Mouse (Mus musculus) frontal cortex, postnatal 14 days (tissue): Measurements from ENCODE around the gene Traf3ip3.

Experiments
- DNase-seq, 2 experiments: peaks; one replicate each; pipeline ENCODE4 v3.0.0; 2022; ENCODE audit warnings: low spot score in 2 of 2

The Traf3ip3 gene

GRCm38 (mm10) chr1:193201383-193201778, at the start of gene Traf3ip3:
Gene Traf3ip3, minus strand, starts transcription at chr1:193201703.
- no peak for DNase-seq

- no peak for DNase-seq
Measured at GRCm38 (mm10) chr1:193250026-193250425, 48.5 kb upstream of the Traf3ip3 start.

GRCm38 (mm10) chr1:193244235-193244634, 42.7 kb upstream of the Traf3ip3 start:
- DNase-seq, result no peak

- DNase-seq, result no peak
Measured at GRCm38 (mm10) chr1:193243571-193244193, 42.2 kb upstream of the Traf3ip3 start.

- DNase-seq, result no peak
Measured at GRCm38 (mm10) chr1:193242863-193243262, 41.4 kb upstream of the Traf3ip3 start.

GRCm38 (mm10) chr1:193242238-193242637, 40.7 kb upstream of the Traf3ip3 start:
- peak; percentile 66 to 81 for DNase-seq

DNA sequence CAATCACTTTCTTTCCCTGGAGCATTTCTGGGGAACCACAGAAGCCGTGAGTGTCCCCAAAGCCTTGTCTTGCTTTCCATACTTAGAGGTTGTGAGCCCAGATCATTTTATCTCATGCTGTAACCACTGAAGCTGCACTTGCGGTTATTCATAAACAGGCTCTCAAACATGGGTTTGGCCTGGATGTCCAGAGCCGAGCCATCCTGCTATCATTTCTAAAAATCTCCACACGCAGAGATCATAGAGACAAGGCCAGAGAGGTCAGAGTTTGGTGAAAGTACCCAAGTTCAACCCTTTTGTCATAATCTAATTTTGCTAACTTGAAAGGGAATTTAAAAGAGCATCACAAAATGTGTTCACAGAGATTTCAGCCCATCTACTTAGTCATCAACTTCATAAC, 39.9 kb upstream of the Traf3ip3 start:
- DNase-seq, result no peak

DNA sequence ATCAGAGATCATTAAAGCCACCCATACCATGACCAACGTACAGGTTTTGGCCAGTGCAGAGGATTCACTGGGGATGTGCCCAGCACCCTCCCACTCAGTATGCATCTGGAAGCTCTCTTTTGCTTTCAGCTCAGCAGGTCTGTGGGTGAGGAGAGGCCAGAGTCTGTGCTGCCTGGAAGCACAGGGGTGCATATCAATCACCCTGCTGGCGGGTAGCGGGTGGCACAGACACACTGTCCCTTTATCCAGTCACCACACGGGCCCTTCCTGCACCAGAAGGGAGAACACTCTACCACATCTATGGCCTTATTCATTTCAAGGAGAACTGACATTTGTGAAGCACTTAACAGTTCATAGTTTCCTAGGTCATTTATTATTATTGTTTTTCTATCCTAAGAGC, 36.9 kb upstream of the Traf3ip3 start:
- DNase-seq, result no peak

DNA sequence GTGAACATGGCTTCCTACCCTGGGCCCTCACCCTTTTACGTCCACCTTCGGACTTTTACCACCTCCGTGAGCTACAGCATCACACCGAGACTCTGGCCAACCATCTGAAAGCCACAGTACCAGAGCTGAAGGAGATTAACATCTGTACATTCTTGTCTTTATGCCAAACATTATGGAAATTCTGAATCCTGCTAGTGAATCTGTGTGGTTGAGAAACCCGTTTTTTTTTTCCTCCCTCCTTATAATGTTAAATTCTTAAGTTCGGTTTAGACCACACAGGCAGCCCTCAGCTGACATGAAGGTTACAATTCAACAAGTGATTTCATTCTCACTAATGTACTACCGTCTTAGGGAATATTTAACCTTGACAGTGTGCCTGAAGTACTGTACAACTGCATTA, 33.4 kb upstream of the Traf3ip3 start:
- DNase-seq, result no peak

- DNase-seq, result no peak
Measured at GRCm38 (mm10) chr1:193234130-193234645, 32.7 kb upstream of the Traf3ip3 start.

DNA sequence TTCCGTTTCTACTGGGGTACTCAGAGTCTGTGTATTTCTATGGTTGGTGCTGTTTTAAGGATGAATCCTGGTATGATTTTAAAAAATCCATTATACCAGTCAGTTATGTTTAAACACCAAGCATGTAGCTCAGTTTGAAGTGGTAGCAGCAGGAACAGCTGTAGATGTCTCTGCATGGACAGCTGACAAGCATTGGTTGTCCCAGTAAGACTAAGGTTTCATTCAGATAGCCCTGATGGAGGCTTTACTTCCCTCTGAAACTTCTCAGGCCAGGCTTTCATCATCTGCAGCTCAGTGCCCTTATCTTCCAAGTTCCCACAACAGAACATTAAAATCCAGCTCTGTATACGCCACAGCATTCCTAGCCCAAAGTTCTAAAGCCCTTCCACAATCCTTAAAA, 31.2 kb upstream of the Traf3ip3 start:
- no peak for DNase-seq

- no peak for DNase-seq
Measured at GRCm38 (mm10) chr1:193230935-193231334, 29.4 kb upstream of the Traf3ip3 start.

DNA sequence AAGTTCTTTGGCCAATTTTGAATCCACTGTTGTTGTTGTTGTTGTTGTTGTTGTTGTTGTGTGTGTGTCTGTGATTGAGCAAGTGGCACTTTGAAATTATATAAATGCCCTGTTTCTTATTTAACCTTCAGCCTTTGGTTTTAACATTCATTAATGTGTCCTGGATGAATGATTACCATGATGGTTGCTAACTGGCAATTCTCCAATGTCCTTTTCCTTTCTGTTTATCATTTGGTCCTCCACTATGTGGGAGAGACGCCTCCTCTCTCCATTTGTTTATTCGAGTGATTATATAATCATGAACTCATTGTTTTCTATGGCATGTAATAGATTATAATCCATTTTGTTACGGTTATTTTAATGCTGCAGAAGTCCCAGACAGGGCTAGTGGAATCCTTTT, 29.0 kb upstream of the Traf3ip3 start:
- DNase-seq, result no peak

DNA sequence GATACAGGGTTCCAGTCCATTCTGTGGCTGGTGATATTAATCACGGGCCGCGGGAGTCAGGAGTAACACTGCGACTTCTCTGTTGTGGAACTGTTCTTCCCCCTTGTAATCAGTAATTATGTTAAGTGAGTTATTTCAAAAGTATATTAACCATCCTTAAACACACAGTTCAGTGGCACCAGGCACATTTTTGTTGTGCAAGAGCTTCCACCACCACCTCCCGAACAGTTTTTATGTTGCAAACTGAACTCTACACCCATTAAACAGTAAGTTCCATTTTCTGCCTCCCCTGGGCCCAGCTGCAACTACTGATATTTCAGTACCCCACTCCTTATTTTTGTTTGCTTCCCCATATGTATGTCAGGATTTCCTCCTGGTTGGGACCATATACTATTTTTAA, 28.1 kb upstream of the Traf3ip3 start:
- no peak for DNase-seq

DNA sequence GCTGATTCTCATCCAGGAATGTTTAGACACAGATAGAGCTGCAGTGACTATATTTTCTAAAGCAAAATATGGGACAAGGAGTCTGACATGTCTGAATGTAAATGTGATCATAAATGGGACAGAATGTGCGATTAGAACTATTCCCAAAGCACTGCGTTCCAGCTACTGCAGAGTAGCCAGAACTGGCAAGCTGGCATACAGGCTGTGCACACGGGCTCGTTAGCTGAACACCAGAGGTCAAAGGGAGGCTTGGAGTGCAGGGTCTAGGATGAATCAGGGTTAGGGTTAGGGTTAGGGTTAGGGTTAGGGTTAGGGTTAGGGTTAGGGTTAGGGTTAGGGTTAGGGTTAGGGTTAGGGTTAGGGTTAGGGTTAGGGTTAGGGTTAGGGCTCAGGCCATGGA, 26.0 kb upstream of the Traf3ip3 start:
- DNase-seq, result no peak

DNA sequence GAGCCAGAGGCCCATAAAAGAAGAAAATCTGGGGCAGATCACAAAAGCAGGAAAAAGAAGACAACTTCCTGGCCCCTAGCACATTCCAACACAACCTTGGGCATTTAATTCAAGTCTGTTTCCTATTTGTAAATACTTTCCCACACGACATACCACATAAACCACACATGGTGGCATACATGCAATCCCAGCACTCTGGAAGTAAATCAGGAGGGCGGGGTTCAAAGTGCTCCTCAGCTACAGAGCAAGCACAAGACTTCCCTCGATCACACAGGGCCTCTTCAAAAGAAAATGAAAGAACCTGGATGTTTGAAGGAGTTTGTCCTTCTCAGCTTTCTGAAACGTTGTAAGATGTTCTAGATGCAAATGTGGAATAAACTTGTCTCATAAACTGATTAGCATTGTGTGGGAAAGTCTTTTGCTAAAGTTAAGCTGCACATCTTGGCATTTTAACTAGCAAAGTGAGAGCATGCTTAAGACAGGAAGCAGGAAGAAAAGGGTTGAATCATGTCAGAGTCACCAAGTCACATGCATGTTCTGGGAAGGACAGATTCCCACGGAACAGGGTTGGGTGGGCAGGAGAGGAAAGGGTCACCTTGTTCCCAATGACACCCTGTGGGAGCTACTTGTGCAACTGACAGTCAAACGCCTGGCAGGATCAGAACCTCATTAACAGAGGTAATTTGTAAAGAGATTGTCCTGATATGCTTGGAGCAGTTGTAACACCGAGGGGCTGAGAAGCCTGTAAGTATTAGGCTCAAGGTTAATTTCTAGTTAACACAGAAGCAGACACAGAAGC, 25.4 kb upstream of the Traf3ip3 start:
- no peak for DNase-seq

DNA sequence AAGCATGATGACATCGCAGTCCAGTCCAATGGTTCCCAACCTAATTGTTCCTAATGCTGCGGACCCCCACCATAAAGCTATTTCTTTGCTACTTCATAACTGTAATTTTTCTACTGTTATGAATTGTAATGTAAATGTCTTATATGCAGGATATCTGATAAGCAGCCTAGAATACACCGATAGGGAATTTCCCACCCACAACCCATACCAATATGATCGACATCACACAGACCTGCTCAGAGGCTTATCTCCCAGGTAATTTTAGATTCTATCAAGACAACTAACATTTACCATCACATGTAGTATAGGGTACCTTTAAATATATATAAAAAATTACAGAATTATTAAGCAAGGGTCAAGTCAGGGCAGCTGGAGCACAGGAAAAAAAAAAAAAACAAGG, 24.6 kb upstream of the Traf3ip3 start:
- no peak for DNase-seq

GRCm38 (mm10) chr1:193225531-193225930, 24.0 kb upstream of the Traf3ip3 start:
- no peak for DNase-seq

GRCm38 (mm10) chr1:193220408-193220807, 18.9 kb upstream of the Traf3ip3 start:
- no peak for DNase-seq

DNA sequence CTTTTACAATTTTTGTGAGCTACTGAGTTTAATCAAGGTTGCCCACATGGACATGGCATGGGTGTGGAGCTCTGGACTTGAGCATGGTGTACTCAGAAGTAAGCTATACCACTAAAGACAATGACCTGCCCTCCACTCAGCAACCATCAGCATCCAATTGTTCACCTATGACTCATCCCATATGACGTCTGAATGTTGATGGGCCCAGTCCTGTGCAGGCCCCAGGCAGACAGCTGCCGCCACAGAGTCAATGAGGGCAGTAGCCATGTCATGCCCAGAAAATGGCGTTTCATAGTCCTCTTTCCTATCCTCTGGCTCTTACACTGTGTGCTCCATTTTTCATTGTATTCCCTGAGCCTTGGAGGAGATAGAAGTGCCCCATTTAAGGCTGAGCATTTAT, 14.5 kb upstream of the Traf3ip3 start:
- no peak for DNase-seq

- DNase-seq, result no peak
Measured at GRCm38 (mm10) chr1:193214053-193214452, 12.6 kb upstream of the Traf3ip3 start.

GRCm38 (mm10) chr1:193211371-193211770, 9.9 kb upstream of the Traf3ip3 start:
- no peak for DNase-seq

- DNase-seq, result peak; percentile 32 to 37
Measured at GRCm38 (mm10) chr1:193208178-193208577, 6.7 kb upstream of the Traf3ip3 start.
